Mouse (Mus musculus) adipocyte (in vitro differentiated cells): ENCODE results near the gene Lrch1.

ENCODE experiments used
- DNase-seq: peaks from one replicate; pipeline ENCODE4 v3.0.0-alpha.2; 2016; ENCODE audit warnings: low spot score

Lrch1 gene

GRCm38 (mm10) chr14:74922039-74922736 is 25.5 kb downstream of the Lrch1 start:
- DNase-seq, result no peak

GRCm38 (mm10) chr14:74921471-74921870 is 26.2 kb downstream of the Lrch1 start:
- no peak for DNase-seq

DNA sequence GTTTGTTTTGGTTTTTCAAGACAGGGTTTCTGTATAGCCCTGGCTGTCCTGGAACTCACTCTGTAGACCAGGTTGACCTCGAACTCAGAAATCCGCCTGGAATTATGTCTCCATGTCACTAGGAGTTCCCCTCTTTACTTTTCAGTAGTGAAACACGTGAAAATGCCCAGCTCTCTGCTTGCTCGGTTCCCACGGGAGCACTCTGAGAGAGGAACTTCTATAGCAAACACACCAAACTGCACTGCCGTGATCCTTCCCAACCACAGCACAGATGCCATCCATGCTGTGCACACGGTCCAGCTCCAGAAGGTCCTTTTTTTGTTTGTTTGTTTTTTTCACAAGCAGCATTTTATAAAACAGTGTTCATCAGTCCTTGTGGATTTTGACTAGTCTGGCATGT is 28.5 kb downstream of the Lrch1 start:
- no peak for DNase-seq

DNA sequence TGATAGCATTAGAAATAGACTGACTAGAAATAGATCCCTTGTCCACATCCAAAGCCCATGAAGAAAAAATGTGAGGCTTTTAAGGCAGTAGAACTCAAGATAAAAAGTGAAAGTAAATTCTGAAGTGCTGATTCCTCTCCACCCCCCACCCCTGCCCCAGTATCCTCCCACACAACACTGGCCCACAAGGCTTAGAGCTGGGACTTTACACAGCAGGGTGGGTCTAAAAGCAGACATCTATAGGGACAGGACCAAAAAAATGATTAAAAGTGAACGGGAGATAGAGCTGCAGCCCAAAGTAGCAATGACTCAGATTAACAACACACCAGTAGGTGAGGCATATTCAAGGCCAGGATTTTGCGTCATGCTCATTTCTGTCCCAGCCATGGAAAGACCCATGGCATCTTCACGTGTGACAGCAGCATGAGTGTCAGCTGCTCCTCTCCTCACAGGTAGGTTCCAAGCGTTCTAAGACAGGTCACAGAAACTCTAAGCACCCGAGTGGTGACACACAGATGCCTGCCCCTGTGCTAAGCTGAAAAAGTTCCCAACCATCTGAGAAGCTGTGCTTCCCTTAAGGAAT is 29.1 kb downstream of the Lrch1 start:
- DNase-seq, result peak; percentile 29

GRCm38 (mm10) chr14:74917504-74918124 is 30.1 kb downstream of the Lrch1 start:
- no peak for DNase-seq

- DNase-seq, result no peak
Observed at GRCm38 (mm10) chr14:74916691-74917090, 31.0 kb downstream of the Lrch1 start.

GRCm38 (mm10) chr14:74916075-74916474 is 31.6 kb downstream of the Lrch1 start:
- no peak for DNase-seq

- no peak for DNase-seq
Observed at GRCm38 (mm10) chr14:74915658-74916057, 32.0 kb downstream of the Lrch1 start.

DNA sequence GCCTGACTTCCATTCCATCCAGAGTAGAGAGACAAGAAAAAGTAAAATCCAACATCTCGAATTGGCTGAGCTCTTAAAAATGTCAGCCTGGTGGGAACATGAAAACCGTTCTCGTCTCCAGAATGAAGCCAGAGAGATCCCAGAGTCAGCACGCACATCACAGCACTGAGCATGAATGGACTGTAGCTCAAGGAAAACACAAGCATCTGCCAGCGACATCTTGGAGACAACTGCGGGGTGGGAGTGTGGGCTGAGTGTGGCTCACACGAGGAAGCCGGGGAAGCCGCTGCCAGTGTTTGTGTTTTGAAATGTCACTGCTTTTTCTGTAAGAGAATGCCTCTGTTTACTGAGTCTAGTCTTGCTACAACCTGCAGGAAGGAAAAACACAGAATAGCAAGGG is 32.7 kb downstream of the Lrch1 start:
- DNase-seq, result no peak

DNA sequence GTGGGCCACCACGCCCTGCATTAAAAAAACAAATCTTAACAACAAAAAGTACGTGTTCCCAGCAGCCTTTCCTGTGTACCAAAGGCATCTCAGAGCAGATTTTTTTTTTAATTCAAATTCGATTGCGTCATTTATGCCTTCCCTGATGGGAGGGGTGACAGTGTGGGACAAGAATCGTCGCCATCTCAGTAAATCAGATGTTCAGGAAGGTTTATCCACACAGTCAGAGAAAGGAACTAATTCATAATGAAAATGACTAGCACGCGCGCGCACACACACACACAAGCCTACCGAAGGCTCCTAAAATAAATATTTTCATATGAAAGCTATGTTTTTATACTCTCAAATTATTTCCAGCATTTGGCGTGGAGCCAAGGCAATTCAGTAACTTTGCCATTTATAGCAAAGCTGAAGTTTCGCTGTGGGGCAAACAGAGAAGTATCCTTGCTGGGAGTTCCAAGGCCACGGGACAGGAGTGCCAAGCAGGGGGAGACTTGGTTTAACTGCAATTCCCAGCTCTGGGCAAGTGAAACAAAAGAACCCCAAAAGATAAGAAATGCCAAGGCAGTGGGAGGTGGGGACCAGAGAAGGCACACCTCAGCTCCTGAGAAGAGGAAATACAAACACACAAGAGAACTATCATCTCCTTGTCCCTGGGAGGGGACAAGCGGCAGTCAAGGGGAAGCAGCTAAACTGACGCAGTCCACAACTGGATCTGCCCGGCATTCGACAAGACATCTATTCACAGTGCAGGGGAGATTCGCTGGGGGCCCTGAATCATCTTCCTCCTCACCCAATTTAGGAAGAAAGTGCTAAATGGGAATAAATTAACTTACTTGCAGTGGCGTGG is 34.1 kb downstream of the Lrch1 start:
- DNase-seq, result peak; percentile 60

DNA sequence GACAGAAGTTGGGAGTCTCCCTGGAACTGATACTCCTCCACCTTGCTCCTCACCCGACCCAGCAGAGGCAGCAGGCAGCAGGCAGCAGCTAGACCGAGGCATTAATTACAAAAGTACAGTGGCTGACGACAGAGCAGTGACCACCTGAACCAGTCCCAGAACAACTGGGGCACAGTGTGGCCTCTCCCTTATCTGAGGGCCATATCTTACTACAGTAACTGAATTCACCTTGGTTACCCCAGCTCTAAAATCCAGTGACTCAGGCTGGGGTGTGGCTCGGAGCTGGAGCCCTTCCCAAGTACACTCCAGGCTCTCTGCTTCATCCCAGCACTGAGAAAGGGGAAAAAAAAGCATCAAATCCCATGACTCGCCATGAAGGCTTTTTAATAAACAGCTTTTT is 37.3 kb downstream of the Lrch1 start:
- DNase-seq, result peak; percentile 51

- DNase-seq, result no peak
Observed at GRCm38 (mm10) chr14:74909021-74909420, 38.7 kb downstream of the Lrch1 start.

GRCm38 (mm10) chr14:74908250-74908649 is 39.4 kb downstream of the Lrch1 start:
- no peak for DNase-seq

- no peak for DNase-seq
Observed at GRCm38 (mm10) chr14:74907706-74908105, 40.0 kb downstream of the Lrch1 start.

DNA sequence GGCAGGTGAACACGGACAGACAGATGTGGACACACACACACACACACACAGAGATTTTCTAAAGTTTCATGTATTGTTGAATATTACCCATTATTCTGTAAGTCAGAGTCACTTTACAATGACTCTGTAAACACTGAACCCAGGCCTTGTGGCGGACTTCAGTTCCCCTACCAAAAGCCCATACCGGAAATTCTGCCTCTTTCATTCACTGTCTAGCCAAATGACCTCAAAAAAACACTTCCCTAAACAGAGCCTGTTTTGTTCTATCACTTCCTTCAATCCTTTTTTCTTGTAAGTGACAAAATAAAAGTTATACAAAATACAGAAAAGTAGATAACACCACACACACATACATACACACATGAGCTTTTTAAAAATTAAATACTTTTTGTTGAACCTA is 41.7 kb downstream of the Lrch1 start:
- no peak for DNase-seq

DNA sequence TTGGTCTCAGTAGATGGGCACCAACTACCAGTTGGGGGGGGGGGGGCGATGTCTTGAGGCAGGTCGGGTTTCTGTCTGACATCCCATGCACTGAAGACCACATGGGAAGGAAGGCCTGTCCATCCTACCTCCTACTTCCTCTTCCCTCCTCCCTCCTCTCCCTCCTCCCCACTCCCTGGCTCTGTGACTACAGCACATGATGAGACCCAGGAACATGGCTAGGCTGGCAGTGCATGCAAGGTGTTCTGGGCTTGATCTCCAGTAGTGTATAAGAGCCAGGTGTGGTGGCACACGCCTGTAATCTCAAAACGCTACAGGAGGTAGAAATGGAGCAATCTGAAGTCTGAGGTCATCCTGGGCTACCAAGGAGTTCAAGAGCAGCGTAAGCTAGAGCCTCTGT is 43.2 kb downstream of the Lrch1 start:
- DNase-seq, result no peak

DNA sequence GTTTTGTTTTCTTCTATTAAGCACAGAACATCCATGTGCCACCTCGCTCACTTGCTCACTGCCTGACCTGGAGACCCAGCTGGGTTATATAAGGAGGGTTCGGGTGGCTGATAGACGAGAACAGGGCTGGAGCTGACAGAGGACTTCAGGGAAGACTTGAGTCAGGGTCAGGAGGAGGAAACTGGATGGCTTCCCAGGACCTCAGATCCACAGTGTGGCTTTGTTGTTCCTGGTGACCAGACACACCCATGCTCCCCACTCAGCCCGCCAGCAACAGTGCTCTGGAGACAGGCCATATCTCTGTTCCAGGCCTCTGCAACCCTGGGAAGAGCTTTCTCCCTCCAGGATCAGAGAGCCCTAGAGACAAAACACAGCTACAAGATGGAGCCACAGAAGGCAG is 44.6 kb downstream of the Lrch1 start:
- no peak for DNase-seq

- DNase-seq, result no peak
Observed at GRCm38 (mm10) chr14:74900705-74901369, 46.8 kb downstream of the Lrch1 start.

- DNase-seq, result no peak
Observed at GRCm38 (mm10) chr14:74899953-74900704, 47.5 kb downstream of the Lrch1 start.

DNA sequence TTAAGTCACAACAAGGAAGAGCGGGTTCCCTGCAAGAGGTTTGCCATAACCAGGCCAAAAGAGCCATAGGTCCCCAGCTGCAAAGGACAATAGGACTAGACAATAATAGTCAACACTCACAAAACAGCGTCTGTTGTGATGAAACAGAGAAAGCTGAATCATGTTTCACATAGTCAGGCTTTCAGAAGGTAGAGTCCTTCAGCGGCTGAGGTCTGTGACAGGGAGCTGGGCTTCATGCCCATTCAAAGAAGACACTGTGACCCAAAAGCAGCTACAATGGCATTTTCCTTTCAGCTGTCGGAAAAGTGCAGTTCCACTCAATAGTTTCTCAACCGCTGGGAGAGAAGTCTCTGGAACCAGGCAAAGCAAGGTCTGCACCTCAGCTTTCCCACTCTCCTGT is 48.7 kb downstream of the Lrch1 start:
- peak; percentile 62 for DNase-seq

DNA sequence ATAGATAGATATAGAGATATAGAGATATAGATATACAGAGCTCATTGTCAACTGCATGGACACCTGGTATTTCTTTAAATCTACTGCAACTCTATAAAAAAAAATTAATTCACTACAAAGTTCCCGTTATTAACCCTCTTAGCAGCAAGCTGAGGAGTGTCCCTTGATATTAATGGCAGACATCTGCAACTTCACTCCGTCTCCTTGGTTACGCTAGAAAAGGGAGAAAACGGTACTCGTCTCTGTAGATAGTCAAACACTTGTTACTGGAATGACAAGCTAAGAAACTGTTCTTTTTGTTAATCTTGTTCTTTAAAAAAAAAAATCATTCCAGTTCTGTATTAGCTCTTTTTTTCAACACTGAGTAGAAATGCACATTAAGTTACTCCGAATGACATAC is 54.0 kb downstream of the Lrch1 start:
- no peak for DNase-seq
